Mouse (Mus musculus) spleen, adult 2 months (tissue): ENCODE results near the gene Hmga2.

Experiments used
- CTCF ChIP-seq: fragments of 200-500 bp; IDR thresholded peaks from 2 replicates; pipeline ENCODE4 v1.5.1; 2011; ENCODE audit warnings: mild to moderate bottlenecking, inconsistent platforms; ENCODE audit not compliant: insufficient read depth, insufficient read length, insufficient replicate concordance; ENCODE audit errors: extremely low read depth
- POLR2A ChIP-seq: fragments of 200-500 bp; IDR thresholded peaks from 2 replicates; pipeline ENCODE4 v1.6.1; 2011; ENCODE audit warnings: low read depth, low read length, inconsistent platforms

DNA sequence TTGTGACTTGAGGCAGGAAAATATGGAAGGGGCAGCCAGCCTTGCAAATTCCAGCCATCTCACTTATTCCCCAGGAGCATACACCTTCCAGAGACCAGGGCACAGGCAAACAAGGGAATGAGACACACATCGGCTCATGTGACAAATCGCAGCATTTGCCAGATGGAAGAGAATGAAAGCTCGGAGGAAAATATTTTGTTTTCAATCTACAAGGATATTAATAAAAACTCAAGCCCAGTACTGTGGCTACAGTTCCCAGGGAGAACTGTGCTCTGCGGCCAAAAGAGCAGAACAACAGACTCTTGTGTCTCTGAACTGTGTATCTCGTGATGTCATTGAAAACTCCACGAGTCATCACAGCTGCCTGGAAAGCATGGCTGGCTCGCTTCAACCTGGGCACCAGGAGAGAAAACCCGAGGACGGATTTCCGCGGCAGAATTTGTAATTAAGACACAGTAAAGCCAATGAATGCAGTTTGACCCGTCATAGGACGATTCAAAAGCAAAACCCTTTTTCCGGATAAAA is 50.1 kb downstream of the Hmga2 start:
- no peak for TF ChIP-seq CTCF
- TF ChIP-seq POLR2A, result no peak
